Mouse (Mus musculus): ENCODE measurements around the gene Slc34a1. TPM values are rescaled to one million over a fixed set of nuclear protein-coding genes. Genes with fewer than 3 reads are reported as not detected.

The Slc34a1 gene
- total RNA-seq, 1 experiment: not detected

DNA sequence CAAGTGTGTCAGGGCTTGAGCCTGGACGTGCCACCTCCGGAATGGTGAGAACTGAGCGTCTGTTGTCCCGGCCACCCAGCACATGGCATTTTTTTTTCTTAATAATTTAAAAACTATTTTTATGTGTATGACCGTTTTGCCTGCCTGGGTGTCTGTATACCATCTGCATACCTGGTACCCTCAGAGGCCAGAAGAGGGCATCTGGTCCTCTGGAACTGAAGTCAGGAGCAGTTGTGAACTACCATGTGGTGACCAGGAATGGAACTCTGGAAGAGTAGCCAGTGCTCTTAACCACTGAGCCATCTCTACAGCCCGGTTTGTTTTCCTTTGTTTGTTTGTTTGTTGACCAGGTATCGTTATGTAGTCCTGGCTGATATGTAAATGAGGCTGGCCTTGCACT lies 29.6 kb upstream of the Slc34a1 start:
- no peak for DNase-seq (ENCODE audit: low read depth, low spot score)
- no peak overlapping the region for H3K4me3 ChIP-seq (ENCODE audit: insufficient read depth in 1 of 2, low read depth in 1 of 2, low read length in 2 of 2, poor library complexity in 1 of 2, severe bottlenecking in 1 of 2)
- H3K27ac ChIP-seq (ENCODE audit: insufficient read depth, low read depth, low read length, poor library complexity, severe bottlenecking): no peak overlapping the region
- in situ Hi-C loops (cut with MboI; ENCODE audit: low sequenced_read_pairs in 2 of 2, unreplicated experiment in 2 of 2): no loop called here
- no peak overlapping the region for H3K9ac ChIP-seq (ENCODE audit: insufficient read depth, low read depth, low read length, poor library complexity, severe bottlenecking)
- H3K4me1 ChIP-seq (ENCODE audit: control insufficient read depth in 2 of 2, insufficient read depth in 2 of 2, low read length in 2 of 2, poor library complexity in 1 of 2): peaks cover under 1 to 2% of the 10 kb centered on the region in 2 experiments; a peak in 2 of 4 replicates
- no peak for TF ChIP-seq HCFC1 (IDR thresholded peaks at IDR 0.05; ENCODE audit: borderline replicate concordance, insufficient read depth, low read length)
- TF ChIP-seq CHD2 (IDR thresholded peaks at IDR 0.05; ENCODE audit: low read depth, low read length): no peak
- TF ChIP-seq ZNF384 (IDR thresholded peaks at IDR 0.05; ENCODE audit: low read depth, low read length): no peak
- TF ChIP-seq ZC3H11A (IDR thresholded peaks at IDR 0.05; ENCODE audit: borderline replicate concordance, low read depth, low read length): no peak
- no peak for TF ChIP-seq MAFK (IDR thresholded peaks at IDR 0.05; ENCODE audit: insufficient read depth, low read depth, low read length)
- no peaks in the 10 kb centered on the region for H3K36me3 ChIP-seq (ENCODE audit: control insufficient read depth, insufficient read depth, low read length, poor library complexity, severe bottlenecking)
- no peaks in the 10 kb centered on the region for H3K9me3 ChIP-seq (ENCODE audit: control insufficient read depth, insufficient read depth, low read depth, low read length)

DNA sequence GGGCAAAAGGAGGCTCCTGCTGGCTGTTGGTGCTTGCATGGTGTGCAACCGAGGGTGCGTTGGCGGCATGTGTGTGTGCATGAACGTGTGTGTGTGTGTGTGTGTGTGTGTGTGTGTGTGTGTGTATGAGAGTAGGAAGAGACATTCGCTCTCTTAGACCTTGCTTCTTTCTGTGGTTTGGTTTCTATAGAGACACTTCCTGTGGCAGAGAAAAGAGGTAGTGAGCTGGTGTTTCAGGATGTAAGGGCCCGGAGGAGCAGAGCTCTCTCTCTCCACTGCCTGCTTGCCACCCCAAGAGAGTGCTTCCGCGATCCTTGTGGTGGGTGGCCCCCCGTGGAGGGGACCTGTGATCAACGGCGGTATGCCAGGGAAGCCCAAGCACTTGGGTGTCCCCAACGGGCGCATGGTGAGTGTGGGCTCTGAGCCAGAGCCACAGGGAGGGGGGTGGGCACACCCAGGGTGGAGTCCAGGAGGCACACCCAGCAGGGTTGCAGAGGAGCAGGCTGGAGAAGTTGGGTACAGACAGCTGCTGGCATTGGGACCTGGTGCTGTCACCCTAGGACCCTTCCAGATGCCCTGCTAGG lies 28.4 kb upstream of the Slc34a1 start, which contains the start of gene Rgs14:
Rgs14 (plus strand) TSS at position 202 of the 584 bp plus-strand sequence.
- Histone ChIP-seq H3K4me1 (ENCODE audit: control insufficient read depth in 2 of 2, insufficient read depth in 2 of 2, low read length in 2 of 2, poor library complexity in 1 of 2) (peaks cover 0 to 2% of the 10 kb centered on the region in 2 experiments; a peak in 1 of 4 replicates), H3K9ac (ENCODE audit: insufficient read depth, low read depth, low read length, poor library complexity, severe bottlenecking) (no peak within 1 kb of the TSS), H3K4me3 (ENCODE audit: insufficient read depth in 1 of 2, low read depth in 1 of 2, low read length in 2 of 2, poor library complexity in 1 of 2, severe bottlenecking in 1 of 2) (no peak within 1 kb of the TSS), H3K36me3 (ENCODE audit: control insufficient read depth, insufficient read depth, low read length, poor library complexity, severe bottlenecking) (no peaks in the 10 kb centered on the region), H3K27ac (ENCODE audit: insufficient read depth, low read depth, low read length, poor library complexity, severe bottlenecking) (no peak within 1 kb of the TSS), H3K9me3 (ENCODE audit: control insufficient read depth, insufficient read depth, low read depth, low read length) (no peaks in the 10 kb centered on the region)
- in situ Hi-C loops (cut with MboI; ENCODE audit: low sequenced_read_pairs in 2 of 2, unreplicated experiment in 2 of 2): no loop called here
- no peak for DNase-seq (ENCODE audit: low read depth, low spot score)
- TF ChIP-seq HCFC1 (IDR thresholded peaks at IDR 0.05; ENCODE audit: borderline replicate concordance, insufficient read depth, low read length): no peak
- TF ChIP-seq ZC3H11A (IDR thresholded peaks at IDR 0.05; ENCODE audit: borderline replicate concordance, low read depth, low read length): no peak
- TF ChIP-seq CHD2 (IDR thresholded peaks at IDR 0.05; ENCODE audit: low read depth, low read length): no peak
- TF ChIP-seq ZNF384 (IDR thresholded peaks at IDR 0.05; ENCODE audit: low read depth, low read length): no peak
- TF ChIP-seq MAFK (IDR thresholded peaks at IDR 0.05; ENCODE audit: insufficient read depth, low read depth, low read length): no peak

DNA sequence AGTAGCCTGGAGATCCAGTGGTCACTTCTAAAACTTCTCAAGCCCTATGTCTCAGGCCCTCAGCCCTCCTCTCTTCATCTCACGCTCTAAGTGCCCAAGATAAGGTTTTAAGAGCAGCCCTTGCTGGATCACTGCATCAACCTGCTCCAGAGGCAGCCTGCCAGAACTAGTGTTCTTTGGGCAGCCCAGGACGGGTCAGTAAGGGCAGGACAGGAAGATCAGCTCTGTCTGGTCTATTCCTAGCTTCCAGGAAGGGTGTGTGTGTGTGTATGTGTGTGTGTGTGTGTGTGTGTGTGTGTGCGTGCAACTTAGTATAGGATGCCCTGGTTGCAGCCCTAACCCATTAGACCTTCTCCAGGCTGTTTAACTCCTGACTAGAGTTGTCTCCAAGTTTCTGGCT lies 27.8 kb upstream of the Slc34a1 start:
- no peak overlapping the region for H3K4me3 ChIP-seq (ENCODE audit: insufficient read depth in 1 of 2, low read depth in 1 of 2, low read length in 2 of 2, poor library complexity in 1 of 2, severe bottlenecking in 1 of 2)
- DNase-seq (ENCODE audit: low read depth, low spot score): no peak
- peaks cover 0 to 2% of the 10 kb centered on the region in 2 experiments; a peak in 1 of 4 replicates for H3K4me1 ChIP-seq (ENCODE audit: control insufficient read depth in 2 of 2, insufficient read depth in 2 of 2, low read length in 2 of 2, poor library complexity in 1 of 2)
- H3K9ac ChIP-seq (ENCODE audit: insufficient read depth, low read depth, low read length, poor library complexity, severe bottlenecking): no peak overlapping the region
- no peak overlapping the region for H3K27ac ChIP-seq (ENCODE audit: insufficient read depth, low read depth, low read length, poor library complexity, severe bottlenecking)
- TF ChIP-seq ZNF384 (IDR thresholded peaks at IDR 0.05; ENCODE audit: low read depth, low read length): no peak
- no peak for TF ChIP-seq MAFK (IDR thresholded peaks at IDR 0.05; ENCODE audit: insufficient read depth, low read depth, low read length)
- TF ChIP-seq HCFC1 (IDR thresholded peaks at IDR 0.05; ENCODE audit: borderline replicate concordance, insufficient read depth, low read length): no peak
- in situ Hi-C loops (cut with MboI; ENCODE audit: low sequenced_read_pairs in 2 of 2, unreplicated experiment in 2 of 2): no loop called here
- H3K36me3 ChIP-seq (ENCODE audit: control insufficient read depth, insufficient read depth, low read length, poor library complexity, severe bottlenecking): no peaks in the 10 kb centered on the region
- H3K9me3 ChIP-seq (ENCODE audit: control insufficient read depth, insufficient read depth, low read depth, low read length): no peaks in the 10 kb centered on the region

DNA sequence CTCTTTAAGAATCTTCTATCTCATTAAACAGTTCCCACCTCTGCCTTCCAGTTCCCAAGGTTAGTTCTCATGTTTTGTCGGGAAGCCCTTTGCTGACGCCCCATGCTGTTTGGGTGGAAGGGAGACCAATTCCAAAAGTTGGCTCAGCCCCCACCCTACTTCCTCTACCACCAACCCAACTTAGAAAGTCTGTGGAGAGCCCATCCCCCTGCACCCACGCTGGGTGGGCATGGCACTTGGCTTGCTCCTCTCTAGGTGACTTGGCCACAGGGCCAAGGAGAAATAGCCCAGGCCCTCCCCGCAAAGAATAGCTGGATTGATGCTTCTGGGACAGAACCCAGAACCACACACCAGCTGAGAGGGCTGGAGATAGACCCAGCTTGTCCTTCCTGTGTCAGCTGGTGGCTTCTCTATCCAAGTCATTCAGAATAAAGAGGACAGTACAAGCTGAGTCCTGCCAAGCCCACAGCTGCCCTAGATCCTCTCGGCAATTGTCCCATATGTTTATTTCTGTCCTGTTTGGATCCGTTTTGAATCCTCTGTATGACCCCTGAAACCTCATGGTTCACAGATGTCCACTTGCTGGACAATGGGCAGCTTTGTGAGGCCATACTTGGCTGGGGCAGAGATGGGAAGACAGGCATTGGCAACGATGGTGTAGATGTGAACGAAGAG lies 26.8 kb upstream of the Slc34a1 start:
- no peak for TF ChIP-seq MAFK (IDR thresholded peaks at IDR 0.05; ENCODE audit: insufficient read depth, low read depth, low read length)
- no peak for TF ChIP-seq ZC3H11A (IDR thresholded peaks at IDR 0.05; ENCODE audit: borderline replicate concordance, low read depth, low read length)
- DNase-seq (ENCODE audit: low read depth, low spot score): no peak
- H3K4me1 ChIP-seq (ENCODE audit: control insufficient read depth in 2 of 2, insufficient read depth in 2 of 2, low read length in 2 of 2, poor library complexity in 1 of 2): peaks cover 0 to 2% of the 10 kb centered on the region in 2 experiments; a peak in 1 of 4 replicates
- no peaks in the 10 kb centered on the region for H3K36me3 ChIP-seq (ENCODE audit: control insufficient read depth, insufficient read depth, low read length, poor library complexity, severe bottlenecking)
- H3K9me3 ChIP-seq (ENCODE audit: control insufficient read depth, insufficient read depth, low read depth, low read length): no peaks in the 10 kb centered on the region
- in situ Hi-C loops (cut with MboI; ENCODE audit: low sequenced_read_pairs in 2 of 2, unreplicated experiment in 2 of 2): no loop called here
- H3K4me3 ChIP-seq (ENCODE audit: insufficient read depth in 1 of 2, low read depth in 1 of 2, low read length in 2 of 2, poor library complexity in 1 of 2, severe bottlenecking in 1 of 2): no peak overlapping the region
- H3K9ac ChIP-seq (ENCODE audit: insufficient read depth, low read depth, low read length, poor library complexity, severe bottlenecking): no peak overlapping the region
- no peak overlapping the region for H3K27ac ChIP-seq (ENCODE audit: insufficient read depth, low read depth, low read length, poor library complexity, severe bottlenecking)
